Mouse (Mus musculus) cerebellum, adult 2 months (tissue): ENCODE data around the gene Lrtm1. TPM values are rescaled to one million over a fixed set of nuclear protein-coding genes. Genes with fewer than 3 reads are reported as not detected.

Experiments
- DNase-seq, 2 experiments: peaks; one replicate each; pipeline ENCODE4 v3.0.0; 2021
- H3K27ac ChIP-seq: fragments of 200-500 bp; 2 replicates; pipeline ENCODE4 v1.5.1; 2012; ENCODE audit warnings: low read length, control low read depth, inconsistent platforms; ENCODE audit not compliant: insufficient read depth
- H3K27me3 ChIP-seq: fragments of 200-500 bp; 2 replicates; pipeline ENCODE4 v1.6.1; 2012; ENCODE audit warnings: inconsistent platforms, mild to moderate bottlenecking, low read length, moderate library complexity; ENCODE audit not compliant: control insufficient read depth, insufficient read depth
- H3K4me1 ChIP-seq: fragments of 200-500 bp; 2 replicates; pipeline ENCODE4 v1.6.1; 2011; ENCODE audit warnings: low read length; ENCODE audit not compliant: control insufficient read depth, insufficient read depth
- H3K4me3 ChIP-seq: fragments of 200-500 bp; replicated peaks from 2 replicates; pipeline ENCODE3; 2011; ENCODE audit warnings: mild to moderate bottlenecking, low read depth, low read length, control low read depth; ENCODE audit not compliant: insufficient read depth
- CTCF ChIP-seq: fragments of 200-500 bp; IDR thresholded peaks from 2 replicates; pipeline ENCODE4 v1.5.1; 2011; ENCODE audit warnings: low read depth, mild to moderate bottlenecking, control low read depth, low read length, moderate library complexity, borderline replicate concordance; ENCODE audit not compliant: insufficient read depth
- POLR2A ChIP-seq: fragments of 200-500 bp; IDR thresholded peaks from 2 replicates; pipeline ENCODE4 v1.6.1; 2011; ENCODE audit warnings: low read length, control low read depth, borderline replicate concordance; ENCODE audit not compliant: insufficient read depth
- WGBS: fragments of 180-500 bp; shearing (Covaris S2); methylation state at CpG from one replicate; pipeline ENCODE4 v1.1.7; 2018; 5-methylcytosine and 5-hydroxymethylcytosine counted together
- polyA plus RNA-seq: library from polyadenylated mRNA; depleted of rRNA; stranded (reverse); fragments of >200 nt; gene quantifications from 2 replicates; pipeline ENCODE4 v1.2.3, GENCODE M21; 2012

The Lrtm1 gene
- polyA plus RNA-seq, 1 experiment = not detected

- H3K27me3 ChIP-seq = no peaks in the 10 kb centered on the region
- no peak overlapping the region for H3K4me3 ChIP-seq
- 79% methylated on average over 5 of the region's 5 CpGs for WGBS
- no peaks in the 10 kb centered on the region for H3K4me1 ChIP-seq
- no peak for DNase-seq
- no peak overlapping the region for H3K27ac ChIP-seq
- TF ChIP-seq CTCF (no peak), POLR2A (no peak)
Observed at GRCm38 (mm10) chr14:29005228-29005840, 12.7 kb upstream of the Lrtm1 start.

- Histone ChIP-seq H3K4me1 (peaks cover 6% of the 10 kb centered on the region; the same call in 1 of the 2 replicates), H3K27ac (no peak overlapping the region), H3K4me3 (no peak overlapping the region), H3K27me3 (no peaks in the 10 kb centered on the region)
- 93% methylated on average over 4 of the region's 4 CpGs for WGBS
- TF ChIP-seq POLR2A = no peak
- no peak for TF ChIP-seq CTCF
- no peak for DNase-seq
Observed at GRCm38 (mm10) chr14:29009644-29010043, 8.4 kb upstream of the Lrtm1 start.

GRCm38 (mm10) chr14:29013161-29013560 is 4.8 kb upstream of the Lrtm1 start:
- 14% methylated on average over 3 of the region's 3 CpGs for WGBS
- Histone ChIP-seq H3K27me3 (no peaks in the 10 kb centered on the region), H3K4me3 (no peak overlapping the region), H3K27ac (no peak overlapping the region), H3K4me1 (peaks cover 10% of the 10 kb centered on the region; the same call in 1 of the 2 replicates)
- TF ChIP-seq CTCF (no peak), POLR2A (no peak)
- DNase-seq = peak; percentile 43 to 68

- H3K4me3 ChIP-seq = no peak overlapping the region
- H3K27me3 ChIP-seq = no peaks in the 10 kb centered on the region
- H3K4me1 ChIP-seq = peaks cover 10% of the 10 kb centered on the region; the same call in 1 of the 2 replicates
- no peak overlapping the region for H3K27ac ChIP-seq
- 73% methylated on average over 2 of the region's 2 CpGs for WGBS
- TF ChIP-seq POLR2A (no peak), CTCF (no peak)
- peak; percentile 44 to 65 for DNase-seq
Observed at GRCm38 (mm10) chr14:29014680-29015079, 3.3 kb upstream of the Lrtm1 start.

- H3K27ac ChIP-seq = no peak overlapping the region
- no peaks in the 10 kb centered on the region for H3K27me3 ChIP-seq
- WGBS = 85% methylated on average over 5 of the region's 5 CpGs
- DNase-seq = peak in 1 of 2 experiments; percentile 24
- peaks cover 10% of the 10 kb centered on the region; the same call in 1 of the 2 replicates for H3K4me1 ChIP-seq
- TF ChIP-seq CTCF (no peak), POLR2A (no peak)
- no peak overlapping the region for H3K4me3 ChIP-seq
Observed at GRCm38 (mm10) chr14:29015896-29016295, 2.1 kb upstream of the Lrtm1 start.

- TF ChIP-seq POLR2A (no peak), CTCF (no peak)
- no peak overlapping the region for H3K4me3 ChIP-seq
- no peak for DNase-seq
- peaks cover 7% of the 10 kb centered on the region; the same call in 1 of the 2 replicates for H3K4me1 ChIP-seq
- 72% methylated on average over 7 of the region's 7 CpGs for WGBS
- no peak overlapping the region for H3K27ac ChIP-seq
- no peaks in the 10 kb centered on the region for H3K27me3 ChIP-seq
Observed at GRCm38 (mm10) chr14:29018316-29019000, 450 bp downstream of the Lrtm1 start.

GRCm38 (mm10) chr14:29021295-29021694 is 3.3 kb downstream of the Lrtm1 start:
- peaks cover 4% of the 10 kb centered on the region for H3K4me1 ChIP-seq
- TF ChIP-seq CTCF (no peak), POLR2A (no peak)
- H3K4me3 ChIP-seq = no peak overlapping the region
- 88% methylated on average over 4 of the region's 4 CpGs for WGBS
- no peaks in the 10 kb centered on the region for H3K27me3 ChIP-seq
- H3K27ac ChIP-seq = no peak overlapping the region
- DNase-seq = no peak

GRCm38 (mm10) chr14:29023246-29023645 is 5.2 kb downstream of the Lrtm1 start:
- WGBS = 98% methylated on average over 4 of the region's 4 CpGs
- no peak for TF ChIP-seq POLR2A
- no peak for TF ChIP-seq CTCF
- Histone ChIP-seq H3K4me1 (peaks cover 9% of the 10 kb centered on the region), H3K27me3 (no peaks in the 10 kb centered on the region), H3K27ac (no peak overlapping the region), H3K4me3 (no peak overlapping the region)
- no peak for DNase-seq
